Mouse (Mus musculus) yolk sac, embryonic 10.5 days (tissue): ENCODE measurements around the gene Il1f9.
"Not testable (repeated sequence)": the region's sequence is repeated elsewhere in the genome, so short reads cannot be mapped to it uniquely, and the experiment has no call there.

ENCODE experiments used
- DNase-seq: peaks from one replicate; pipeline ENCODE4 v3.0.0-alpha.2; 2017; ENCODE audit warnings: low spot score

The Il1f9 gene

DNA sequence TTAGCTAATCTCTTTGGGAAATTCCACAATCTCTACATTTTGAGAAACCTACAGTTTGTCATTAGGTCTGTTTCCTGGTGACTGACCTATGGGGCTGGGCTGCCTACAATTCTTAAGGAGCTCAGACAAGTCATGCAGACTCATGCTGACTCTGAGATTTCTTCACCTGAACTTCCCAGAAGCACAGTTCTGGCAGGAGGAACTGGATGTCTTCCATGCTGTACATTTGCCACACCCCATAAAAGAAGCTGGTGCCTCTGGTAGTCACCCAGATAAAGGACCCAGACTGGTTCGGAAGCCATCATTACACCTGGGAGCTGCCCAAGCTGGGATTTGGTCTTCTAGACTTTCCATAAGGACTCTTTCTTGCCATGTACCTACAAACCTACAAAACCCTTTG is at the start of gene Il1f9:
Il1f9 (plus strand) TSS at position 301 of the 400 bp plus-strand sequence.
- no peak for DNase-seq

DNA sequence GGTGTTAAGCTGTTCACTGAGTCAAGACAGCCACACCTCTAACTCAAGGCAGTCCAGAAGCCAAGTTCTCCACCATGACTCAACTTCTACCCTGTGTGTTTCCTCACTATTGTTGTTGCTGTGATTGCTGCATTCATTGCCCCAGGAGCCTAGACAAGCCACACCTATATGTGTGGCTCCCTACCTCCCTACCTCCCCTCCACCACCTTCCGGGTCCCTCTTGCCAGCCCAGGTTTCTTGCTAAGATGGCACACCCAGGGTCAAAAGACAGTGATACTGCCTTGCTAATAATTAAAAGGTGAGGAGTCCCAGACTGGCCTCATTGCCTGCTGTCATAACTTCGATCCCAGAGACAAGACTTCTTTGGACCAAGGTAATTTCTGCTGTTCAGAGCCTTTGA is 33.4 kb upstream of the Il1f9 start, which contains the start of gene Il1f8:
Il1f8 (plus strand) TSS at position 301 of the 400 bp plus-strand sequence.
- no peak for DNase-seq

DNA sequence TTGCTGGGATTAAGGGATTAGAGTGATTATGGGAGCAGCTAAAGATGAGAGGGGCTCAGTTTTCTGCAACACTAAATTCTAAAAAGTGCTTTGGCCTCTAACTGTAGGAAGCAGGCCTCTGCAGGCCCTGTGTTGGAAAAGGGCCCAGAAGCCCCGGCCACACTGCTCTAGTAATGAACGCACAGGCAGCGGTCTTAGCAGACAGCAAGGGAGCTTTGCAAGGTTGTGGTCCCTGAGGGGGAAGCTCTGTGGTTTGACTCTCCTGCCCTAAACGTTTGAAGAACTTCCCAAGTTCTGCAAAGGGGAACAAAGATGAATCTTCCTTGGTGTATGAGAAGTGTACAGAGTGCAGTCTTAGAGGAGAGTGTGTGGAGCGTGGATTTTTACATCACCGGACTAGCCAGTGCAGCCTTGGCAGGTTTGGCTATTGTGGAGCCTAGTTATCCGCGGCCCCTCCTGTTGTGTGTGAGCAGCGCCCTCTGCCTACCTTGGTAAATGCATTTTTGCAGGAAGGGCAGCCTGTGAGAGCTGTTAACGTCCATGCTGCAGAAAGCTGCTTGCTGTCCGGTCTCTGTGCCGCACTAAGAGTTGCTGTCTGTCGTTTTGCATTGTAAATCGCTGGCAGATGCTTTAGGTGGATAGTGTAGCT is 4.5 kb upstream of the Il1f9 start:
- peak; percentile 4 for DNase-seq

GRCm38 (mm10) chr2:24182423-24183147 is 3.7 kb upstream of the Il1f9 start:
- not testable (repeated sequence) for DNase-seq

DNA sequence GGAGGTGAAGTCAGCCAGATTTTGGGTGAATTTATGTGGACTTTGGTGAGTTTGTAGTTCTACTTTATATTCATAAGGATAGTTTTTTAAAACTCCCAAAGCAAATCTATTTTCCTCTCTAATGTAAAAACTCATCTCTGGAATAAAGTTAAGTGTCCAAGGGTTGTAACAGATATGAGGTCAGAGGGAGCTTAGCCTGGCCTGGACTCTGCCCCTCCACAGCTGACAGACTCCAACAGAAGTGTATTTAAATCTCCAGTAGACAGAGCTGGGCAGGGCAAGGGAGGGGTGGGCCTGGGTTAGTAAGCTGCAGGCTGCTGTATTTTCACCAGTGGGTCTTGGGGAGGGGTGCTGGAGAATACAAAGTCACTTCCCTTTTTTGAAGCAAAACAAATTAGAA is 2.2 kb upstream of the Il1f9 start:
- not testable (repeated sequence) for DNase-seq

DNA sequence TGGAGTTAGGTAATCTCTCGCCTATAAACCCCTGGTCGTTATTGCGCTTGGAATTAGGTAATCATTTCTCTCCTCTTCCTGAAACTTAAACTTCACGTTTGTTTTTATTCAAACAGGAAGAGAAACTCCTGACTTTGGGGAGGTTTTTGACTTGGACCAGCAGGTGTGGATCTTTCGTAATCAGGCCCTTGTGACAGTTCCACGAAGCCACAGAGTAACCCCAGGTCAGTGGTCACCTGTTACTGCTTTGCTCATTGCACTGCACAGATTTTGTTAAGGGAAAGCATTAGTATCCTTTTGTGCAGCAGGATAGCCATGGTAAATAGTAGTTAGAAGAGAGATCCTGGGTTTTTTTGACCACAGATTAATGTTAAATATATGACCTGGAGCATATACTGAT is 1.3 kb downstream of the Il1f9 start:
- DNase-seq = no peak

DNA sequence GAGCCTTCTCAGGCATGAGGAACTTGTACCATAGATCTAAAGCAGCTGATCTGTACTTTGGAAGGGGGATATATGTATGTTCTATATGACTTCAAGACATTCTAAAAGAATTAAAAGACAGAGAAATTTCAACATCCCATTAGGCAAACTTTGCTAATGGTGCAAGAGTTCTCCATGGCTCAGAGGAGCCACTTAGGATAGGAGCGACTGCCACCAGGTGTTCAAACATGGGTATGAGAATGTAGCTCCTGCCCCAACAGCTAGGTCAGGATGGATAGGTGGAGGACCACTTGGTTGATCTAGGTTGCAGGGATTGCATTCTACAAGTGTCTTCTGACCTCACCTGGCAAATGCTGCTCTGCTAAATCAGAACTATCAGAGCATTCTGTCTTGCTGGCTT is 1.9 kb downstream of the Il1f9 start:
- no peak for DNase-seq

DNA sequence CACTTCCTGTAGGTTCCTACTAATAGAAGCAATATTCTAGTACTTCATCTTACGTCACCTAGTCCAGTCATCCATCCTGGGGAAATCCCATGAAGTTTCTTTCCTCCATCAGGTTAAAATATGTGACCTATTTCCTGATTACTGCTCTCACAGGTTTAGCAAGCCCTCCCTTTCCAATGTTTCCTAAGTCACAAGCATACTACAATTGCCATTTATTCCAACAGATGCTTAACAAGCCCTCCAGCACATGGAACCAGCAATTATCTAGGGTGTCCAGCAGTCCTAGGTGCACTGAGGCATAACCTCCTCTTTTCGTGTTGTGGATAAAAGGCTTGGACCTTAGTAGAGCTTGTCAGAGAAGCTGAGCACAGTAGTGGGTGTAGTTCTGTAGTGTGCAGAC is 28.8 kb downstream of the Il1f9 start, which contains the start of gene Il1f6:
Il1f6 (plus strand) TSS at position 301 of the 400 bp plus-strand sequence.
- DNase-seq = no peak

- DNase-seq = no peak
These were observed 40.9 kb downstream of the Il1f9 start for GRCm38 (mm10) chr2:24227191-24227590.
